Mouse (Mus musculus) megakaryocyte progenitor cell, adult 5-6 weeks (primary cell): ENCODE data around the gene Pex6. TPM values are rescaled to one million over a fixed set of nuclear protein-coding genes. Genes with fewer than 3 reads are reported as not detected.

Source experiments
- ATAC-seq: replicated peaks from 2 replicates; pipeline ENCODE4 v1.8.0; 2016; ENCODE audit warnings: mild to moderate bottlenecking, moderate TSS enrichment, inconsistent platforms; ENCODE audit not compliant: poor library complexity
- total RNA-seq, 2 experiments: library from RNA; stranded (forward) in 1 of 2; stranded (reverse) in 1 of 2; fragments of 157-497, 149-512 nt in 1 of 2; fragments of 200-1000 nt in 1 of 2; gene quantifications; 2 replicates each; pipeline versions ENCODE4 v1.2.3 to v1.2.4; 2015 to 2017

Pex6 gene
- 7.8 and 10.2 TPM in 2 replicates for total RNA-seq (2015)
- total RNA-seq (2017), result 11.3 TPM in 2 replicates

GRCm38 (mm10) chr17:46710959-46711597, at the start of gene Pex6:
Gene Pex6 (plus strand): TSS chr17:46711463.
- peak; percentile 97 for ATAC-seq

GRCm38 (mm10) chr17:46661981-46662380, 49.3 kb upstream of the Pex6 start:
- ATAC-seq, result no peak

GRCm38 (mm10) chr17:46662730-46663129, 48.5 kb upstream of the Pex6 start:
- no peak for ATAC-seq

- no peak for ATAC-seq
These were observed 43.6 kb upstream of the Pex6 start for GRCm38 (mm10) chr17:46667712-46668111.

- no peak for ATAC-seq
These were observed 41.4 kb upstream of the Pex6 start for GRCm38 (mm10) chr17:46669911-46670310.

- peak; percentile 98 for ATAC-seq
These were observed 37.3 kb upstream of the Pex6 start, which contains the start of gene Rrp36 for GRCm38 (mm10) chr17:46673850-46674529. Gene Rrp36 (minus strand): TSS chr17:46674352.

- no peak; the same call in 1 of the 2 replicates for ATAC-seq
These were observed 36.6 kb upstream of the Pex6 start for GRCm38 (mm10) chr17:46674530-46675283.

GRCm38 (mm10) chr17:46678416-46678815, 32.8 kb upstream of the Pex6 start, which contains the start of gene Mea1:
Gene Mea1 (plus strand): TSS chr17:46678793.
- no peak for ATAC-seq

GRCm38 (mm10) chr17:46678911-46679310, 32.4 kb upstream of the Pex6 start:
- ATAC-seq, result no peak

- ATAC-seq, result peak; percentile 38
These were observed 31.2 kb upstream of the Pex6 start for GRCm38 (mm10) chr17:46679843-46680759.

- ATAC-seq, result peak; percentile 94
These were observed 30.4 kb upstream of the Pex6 start, which contains the start of gene Klhdc3 for GRCm38 (mm10) chr17:46680760-46681373. Gene Klhdc3 (minus strand): TSS chr17:46680914.

GRCm38 (mm10) chr17:46681466-46682118, 29.7 kb upstream of the Pex6 start:
- no peak for ATAC-seq

GRCm38 (mm10) chr17:46682654-46683389, 28.4 kb upstream of the Pex6 start:
- ATAC-seq, result no peak

GRCm38 (mm10) chr17:46685913-46686312, 25.4 kb upstream of the Pex6 start:
- no peak for ATAC-seq

GRCm38 (mm10) chr17:46690665-46691064, 20.6 kb upstream of the Pex6 start:
- peak; percentile 85 for ATAC-seq

GRCm38 (mm10) chr17:46691390-46691789, 19.9 kb upstream of the Pex6 start:
- ATAC-seq, result no peak

- ATAC-seq, result no peak
These were observed 16.7 kb upstream of the Pex6 start for GRCm38 (mm10) chr17:46694517-46695063.

- no peak for ATAC-seq
These were observed 12.7 kb upstream of the Pex6 start for GRCm38 (mm10) chr17:46698515-46698914.
